Mouse (Mus musculus) intestine, embryonic 14.5 days (tissue): ENCODE measurements at regions not wholly inside any gene's neighbourhood (a gene's known extent, or its start where the extent isn't known, plus 50 kb on each side); places are given as distances from the start of the nearest gene placed in this dataset.

Experiments used
- ATAC-seq: fragments of 200-750 bp; cut with Nextera tagmentation; replicated peaks from 2 replicates; pipeline ENCODE4 v1.8.0; 2017; ENCODE audit warnings: low read depth, moderate number of reproducible peaks, moderate TSS enrichment, moderate library complexity; ENCODE audit not compliant: low FRiP score, low TSS enrichment
- DNase-seq: peaks from one replicate; pipeline ENCODE4 v3.0.0-alpha.2; 2018; ENCODE audit warnings: low spot score
- H3K27ac ChIP-seq: fragments of 300-500 bp; sonication (generic); 2 replicates; pipeline ENCODE4 v1.5.1; 2014; ENCODE audit warnings: low read depth, mild to moderate bottlenecking, control low read depth
- H3K27me3 ChIP-seq: fragments of 300-500 bp; sonication (generic); replicated peaks from 2 replicates; pipeline ENCODE4 v1.6.1; 2014; ENCODE audit warnings: low read length, control low read depth; ENCODE audit not compliant: control insufficient read depth, insufficient read depth
- H3K36me3 ChIP-seq: fragments of 300-500 bp; sonication (generic); 2 replicates; pipeline ENCODE4 v1.6.1; 2014; ENCODE audit warnings: low read length, control low read depth; ENCODE audit not compliant: control insufficient read depth, insufficient read depth
- H3K4me1 ChIP-seq: fragments of 300-500 bp; sonication (generic); replicated peaks from 2 replicates; pipeline ENCODE4 v1.6.1; 2014; ENCODE audit warnings: low read length, control low read depth, mixed read lengths; ENCODE audit not compliant: control insufficient read depth, insufficient read depth
- H3K4me2 ChIP-seq: fragments of 300-500 bp; sonication (generic); 2 replicates; pipeline ENCODE4 v1.6.1; 2014; ENCODE audit warnings: low read length
- H3K4me3 ChIP-seq: fragments of 300-500 bp; sonication (generic); 2 replicates; pipeline ENCODE4 v1.5.1; 2014; ENCODE audit warnings: low read depth, low read length, control low read depth, mixed read lengths
- H3K9ac ChIP-seq: fragments of 300-500 bp; sonication (generic); 2 replicates; pipeline ENCODE4 v1.6.1; 2014; ENCODE audit warnings: mild to moderate bottlenecking, low read length
- H3K9me3 ChIP-seq: fragments of 300-500 bp; sonication (generic); 2 replicates; pipeline ENCODE4 v1.6.1; 2016; ENCODE audit warnings: low read length, control low read depth; ENCODE audit not compliant: control insufficient read depth
- WGBS: fragments of 180-500 bp; shearing (Covaris S2); extraction: QIAGEN DNeasy Blood & Tissue Kit; methylation state at CpG from one replicate; pipeline ENCODE4 v1.1.7; 2014; 5-methylcytosine and 5-hydroxymethylcytosine counted together

GRCm38 (mm10) chr10:120726369-120726768, 172.5 kb downstream of the Msrb3 start:
- H3K36me3 ChIP-seq, result no peaks in the 10 kb centered on the region
- 100% methylated on average over 1 of the region's 1 CpGs for WGBS
- peaks cover 16% of the 10 kb centered on the region for H3K4me1 ChIP-seq
- H3K27ac ChIP-seq, result no peak overlapping the region
- no peak overlapping the region for H3K4me3 ChIP-seq
- ATAC-seq (no peak), DNase-seq (no peak)
- no peak overlapping the region for H3K4me2 ChIP-seq
- no peaks in the 10 kb centered on the region for H3K9me3 ChIP-seq
- H3K27me3 ChIP-seq, result 0 out of 2 replicates have a peak, but pooled peaks cover 2% of the 10 kb centered on the region
- no peak overlapping the region for H3K9ac ChIP-seq

GRCm38 (mm10) chr10:120721956-120722532, 176.9 kb downstream of the Msrb3 start:
- H3K36me3 ChIP-seq, result no peaks in the 10 kb centered on the region
- no peak overlapping the region for H3K9ac ChIP-seq

GRCm38 (mm10) chr10:120720981-120721380, 177.9 kb downstream of the Msrb3 start:
- Histone ChIP-seq H3K9me3 (no peaks in the 10 kb centered on the region), H3K27ac (no peak overlapping the region), H3K27me3 (0 out of 2 replicates have a peak, but pooled peaks cover 2% of the 10 kb centered on the region), H3K36me3 (no peaks in the 10 kb centered on the region), H3K4me3 (no peak overlapping the region), H3K9ac (no peak overlapping the region), H3K4me2 (no peak overlapping the region), H3K4me1 (peaks cover 46% of the 10 kb centered on the region)
- DNase-seq (no peak), ATAC-seq (no peak)
- 35% methylated on average over 3 of the region's 3 CpGs for WGBS

More at GRCm38 (mm10) chr10:120721956-120722532, 176.9 kb downstream of the Msrb3 start:
- H3K27me3 ChIP-seq, result 0 out of 2 replicates have a peak, but pooled peaks cover 2% of the 10 kb centered on the region
- ATAC-seq (no peak), DNase-seq (no peak)
- 24% methylated on average over 15 of the region's 15 CpGs for WGBS
- H3K27ac ChIP-seq, result no peak overlapping the region
- peak overlapping the region; percentile 37 for H3K4me2 ChIP-seq
- peaks cover 39% of the 10 kb centered on the region for H3K4me1 ChIP-seq
- H3K9me3 ChIP-seq, result no peaks in the 10 kb centered on the region
- no peak overlapping the region for H3K4me3 ChIP-seq

- peak overlapping the region; percentile 65; the same call in 1 of the 2 replicates for H3K27ac ChIP-seq
- peaks cover 46% of the 10 kb centered on the region for H3K4me1 ChIP-seq
- no peak for ATAC-seq
- DNase-seq, result no peak
- WGBS, result 13% methylated on average over 3 of the region's 3 CpGs
- no peaks in the 10 kb centered on the region for H3K36me3 ChIP-seq
- no peak overlapping the region for H3K4me3 ChIP-seq
- no peak overlapping the region for H3K9ac ChIP-seq
- peak overlapping the region; percentile 13; the same call in 1 of the 2 replicates for H3K4me2 ChIP-seq
- 0 out of 2 replicates have a peak, but pooled peaks cover 2% of the 10 kb centered on the region for H3K27me3 ChIP-seq
- no peaks in the 10 kb centered on the region for H3K9me3 ChIP-seq
Observed at GRCm38 (mm10) chr10:120720061-120720460, 178.8 kb downstream of the Msrb3 start.

- DNase-seq, result peak; percentile 92
- H3K4me1 ChIP-seq, result peaks cover 37% of the 10 kb centered on the region
- WGBS, result 12% methylated on average over 11 of the region's 11 CpGs
- H3K27ac ChIP-seq, result peak overlapping the region; percentile 73
- peak; percentile 87 for ATAC-seq
- H3K27me3 ChIP-seq, result no peaks in the 10 kb centered on the region
- H3K4me3 ChIP-seq, result no peak overlapping the region
- H3K9me3 ChIP-seq, result no peaks in the 10 kb centered on the region
- H3K9ac ChIP-seq, result no peak overlapping the region
- peak overlapping the region; percentile 24 for H3K4me2 ChIP-seq
- H3K36me3 ChIP-seq, result no peaks in the 10 kb centered on the region
Observed at GRCm38 (mm10) chr10:120717159-120717567, 181.7 kb downstream of the Msrb3 start.

- Histone ChIP-seq H3K9ac (no peak overlapping the region), H3K4me2 (peak overlapping the region; percentile 24), H3K27me3 (no peaks in the 10 kb centered on the region), H3K4me1 (peaks cover 30% of the 10 kb centered on the region), H3K36me3 (no peaks in the 10 kb centered on the region), H3K9me3 (no peaks in the 10 kb centered on the region), H3K27ac (peak overlapping the region; percentile 73), H3K4me3 (no peak overlapping the region)
- ATAC-seq, result no peak
- 67% methylated on average over 6 of the region's 6 CpGs for WGBS
- no peak for DNase-seq
Observed at GRCm38 (mm10) chr10:120716391-120716790, 182.5 kb downstream of the Msrb3 start.

DNA sequence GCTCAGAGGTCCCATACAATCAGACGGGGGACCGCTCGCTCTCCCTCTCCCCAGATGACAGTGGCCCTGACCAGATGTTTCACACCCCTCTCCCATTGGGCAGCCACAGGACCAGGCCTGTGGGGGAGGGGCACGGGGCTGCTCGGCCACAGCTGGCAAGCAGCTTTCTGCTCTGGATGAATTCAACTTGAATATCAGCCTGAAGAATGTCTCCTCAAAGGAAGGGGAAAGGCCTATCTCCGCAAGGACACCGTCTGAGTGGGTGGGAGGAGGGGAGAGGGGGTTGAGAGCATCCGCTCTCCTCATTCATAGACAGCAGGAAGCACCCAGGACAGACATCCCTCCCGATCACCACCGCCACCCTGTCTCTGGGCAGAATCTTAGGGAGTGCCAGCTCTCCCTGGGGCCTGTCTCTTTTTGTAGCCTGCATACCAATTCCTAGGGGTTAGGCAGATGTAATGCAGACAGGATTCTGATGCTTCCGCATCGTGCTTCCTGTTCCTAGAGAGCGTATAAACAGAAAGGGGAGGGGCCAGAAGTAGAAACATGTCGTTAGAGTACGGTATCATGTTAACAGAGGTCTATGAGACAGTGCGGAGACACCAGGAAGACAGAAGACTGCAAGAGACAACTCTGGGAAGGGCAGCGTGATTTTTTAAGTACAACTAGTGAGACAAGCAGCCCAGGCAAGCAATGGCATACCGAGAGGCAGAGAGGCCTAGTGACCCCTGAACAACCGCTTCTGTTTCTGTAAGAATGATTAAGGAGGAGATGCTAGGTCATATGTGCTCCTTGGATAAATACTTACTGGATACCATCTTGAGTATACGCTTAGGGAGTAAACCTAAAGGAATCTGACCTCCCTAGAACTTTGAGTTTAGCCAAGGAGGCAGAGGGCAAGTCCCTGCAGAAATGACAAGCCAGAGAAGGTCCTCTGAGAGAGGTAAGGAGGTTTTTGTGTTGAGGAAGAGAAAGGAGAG, 190.8 kb downstream of the Msrb3 start:
- Histone ChIP-seq H3K9ac (peak overlapping the region; percentile 22; the same call in 1 of the 2 replicates), H3K36me3 (no peaks in the 10 kb centered on the region), H3K27ac (peak overlapping the region; percentile 80), H3K27me3 (no peaks in the 10 kb centered on the region), H3K4me1 (peaks cover 29% of the 10 kb centered on the region), H3K4me2 (peak overlapping the region; percentile 29), H3K9me3 (no peaks in the 10 kb centered on the region), H3K4me3 (no peak overlapping the region)
- 19% methylated on average over 20 of the region's 20 CpGs for WGBS
- DNase-seq (no peak), ATAC-seq (peak; percentile 63)

GRCm38 (mm10) chr10:120706684-120707290, 192.1 kb downstream of the Msrb3 start:
- Histone ChIP-seq H3K9me3 (no peaks in the 10 kb centered on the region), H3K9ac (no peak overlapping the region), H3K4me1 (peaks cover 31% of the 10 kb centered on the region), H3K4me3 (no peak overlapping the region), H3K36me3 (no peaks in the 10 kb centered on the region), H3K4me2 (no peak overlapping the region), H3K27me3 (no peaks in the 10 kb centered on the region), H3K27ac (peak overlapping the region; percentile 49)
- DNase-seq (no peak), ATAC-seq (no peak)
- WGBS, result 12% methylated on average over 7 of the region's 7 CpGs
